Mouse (Mus musculus) heart, postnatal 0 days (tissue): ENCODE results near the gene Nemp2. TPM values are rescaled to one million over a fixed set of nuclear protein-coding genes. Genes with fewer than 3 reads are reported as not detected.

Experiments
- ATAC-seq: fragments of 200-750 bp; cut with Nextera tagmentation; 2 replicates; pipeline ENCODE4 v1.8.0; 2017; ENCODE audit warnings: low read depth, moderate number of reproducible peaks, moderate library complexity; ENCODE audit not compliant: insufficient read depth
- DNase-seq: peaks from one replicate; pipeline ENCODE4 v3.0.0-alpha.2; 2016; ENCODE audit warnings: low spot score
- H3K27ac ChIP-seq: fragments of 300-500 bp; sonication (generic); 2 replicates; pipeline ENCODE4 v1.5.1; 2014; ENCODE audit warnings: low read depth, mild to moderate bottlenecking
- H3K27me3 ChIP-seq: fragments of 300-500 bp; sonication (generic); 2 replicates; pipeline ENCODE4 v1.6.1; 2014; ENCODE audit warnings: low read length, mixed read lengths; ENCODE audit not compliant: control insufficient read depth, insufficient read depth
- H3K36me3 ChIP-seq: fragments of 300-500 bp; sonication (generic); replicated peaks from 2 replicates; pipeline ENCODE4 v1.6.1; 2014; ENCODE audit warnings: low read length, mixed read lengths; ENCODE audit not compliant: control insufficient read depth, insufficient read depth
- H3K4me1 ChIP-seq: fragments of 300-500 bp; sonication (generic); 2 replicates; pipeline ENCODE4 v1.6.1; 2014; ENCODE audit warnings: antibody characterized with exemption; ENCODE audit not compliant: control insufficient read depth, insufficient read depth
- H3K4me2 ChIP-seq: fragments of 300-500 bp; sonication (generic); 2 replicates; pipeline ENCODE4 v1.6.1; 2014; ENCODE audit warnings: low read depth, mild to moderate bottlenecking, low read length, moderate library complexity
- H3K4me3 ChIP-seq: fragments of 300-500 bp; sonication (generic); 2 replicates; pipeline ENCODE4 v1.5.1; 2014; ENCODE audit warnings: low read depth, low read length
- H3K9ac ChIP-seq: fragments of 300-500 bp; sonication (generic); replicated peaks from 2 replicates; pipeline ENCODE4 v1.6.1; 2014; ENCODE audit warnings: low read depth, low read length, mixed read lengths
- H3K9me3 ChIP-seq: fragments of 300-500 bp; sonication (generic); replicated peaks from 2 replicates; pipeline ENCODE4 v1.6.1; 2016; ENCODE audit warnings: low read length; ENCODE audit not compliant: control insufficient read depth
- CTCF ChIP-seq: IDR thresholded peaks from 2 replicates; pipeline ENCODE4 v1.5.1; 2016; ENCODE audit warnings: antibody characterized with exemption, control low read depth, low read depth
- EP300 ChIP-seq: IDR thresholded peaks from 2 replicates; pipeline ENCODE4 v1.6.1; 2016; ENCODE audit warnings: antibody characterized with exemption, low read depth
- WGBS: fragments of 180-500 bp; shearing (Covaris S2); extraction: QIAGEN DNeasy Blood & Tissue Kit; methylation state at CpG from one replicate; pipeline ENCODE4 v1.1.7; 2014; 5-methylcytosine and 5-hydroxymethylcytosine counted together
- polyA plus RNA-seq: library from polyadenylated mRNA; unstranded; fragments of >200 nt; fragmentation: Nextera tagmentation; extraction: Ambion mirVana; gene quantifications from 2 replicates; pipeline ENCODE4 v1.2.1, GENCODE M21; 2015
- total RNA-seq: library from RNA; depleted of rRNA; stranded (reverse); fragments of >200 nt; gene quantifications from 2 replicates; pipeline ENCODE4 v1.2.3, GENCODE M21; 2014; ENCODE audit warnings: low replicate concordance

Nemp2 gene
- total and polyA plus RNA-seq, 2 experiments from 2014 or later = 2.1 to 3.6 TPM

GRCm38 (mm10) chr1:52668743-52669323 is 38.3 kb downstream of the Nemp2 start:
- ATAC-seq (no peak), DNase-seq (no peak)
- Histone ChIP-seq H3K27ac (no peak overlapping the region), H3K4me3 (no peak overlapping the region), H3K9me3 (no peaks in the 10 kb centered on the region), H3K9ac (no peak overlapping the region), H3K27me3 (no peaks in the 10 kb centered on the region), H3K4me2 (no peak overlapping the region), H3K36me3 (no peaks in the 10 kb centered on the region), H3K4me1 (no peaks in the 10 kb centered on the region)
- TF ChIP-seq EP300 (no peak), CTCF (no peak)
- 35% methylated on average over 7 of the region's 7 CpGs for WGBS

GRCm38 (mm10) chr1:52669931-52670330 is 39.4 kb downstream of the Nemp2 start:
- no peaks in the 10 kb centered on the region for H3K9me3 ChIP-seq
- H3K36me3 ChIP-seq = no peaks in the 10 kb centered on the region
- H3K27ac ChIP-seq = no peak overlapping the region
- ATAC-seq (no peak), DNase-seq (no peak)
- WGBS = 97% methylated on average over 1 of the region's 1 CpGs
- H3K4me3 ChIP-seq = no peak overlapping the region
- H3K27me3 ChIP-seq = no peaks in the 10 kb centered on the region
- TF ChIP-seq EP300 (no peak), CTCF (no peak)
- no peak overlapping the region for H3K9ac ChIP-seq
- no peaks in the 10 kb centered on the region for H3K4me1 ChIP-seq
- no peak overlapping the region for H3K4me2 ChIP-seq

- H3K36me3 ChIP-seq = no peaks in the 10 kb centered on the region
- WGBS = 51% methylated on average over 7 of the region's 7 CpGs
- H3K9ac ChIP-seq = no peak overlapping the region
- DNase-seq (no peak), ATAC-seq (peak; percentile 52; the same call in 1 of the 2 replicates)
- H3K4me3 ChIP-seq = no peak overlapping the region
- no peaks in the 10 kb centered on the region for H3K9me3 ChIP-seq
- TF ChIP-seq EP300 = no peak
- TF ChIP-seq CTCF = no peak
- no peaks in the 10 kb centered on the region for H3K27me3 ChIP-seq
- no peak overlapping the region for H3K4me2 ChIP-seq
- peak overlapping the region; percentile 69 for H3K27ac ChIP-seq
- peaks cover 12% of the 10 kb centered on the region for H3K4me1 ChIP-seq
Measured at GRCm38 (mm10) chr1:52675561-52676551, 45.4 kb downstream of the Nemp2 start.

- Histone ChIP-seq H3K36me3 (no peaks in the 10 kb centered on the region), H3K27me3 (no peaks in the 10 kb centered on the region), H3K9ac (no peak overlapping the region), H3K27ac (peak overlapping the region; percentile 69), H3K9me3 (no peaks in the 10 kb centered on the region), H3K4me1 (peaks cover 16% of the 10 kb centered on the region), H3K4me2 (no peak overlapping the region), H3K4me3 (no peak overlapping the region)
- DNase-seq (peak; percentile 69), ATAC-seq (peak; percentile 70)
- WGBS = 6% methylated on average over 3 of the region's 3 CpGs
- TF ChIP-seq CTCF (no peak), EP300 (peak; percentile 84; the same call in 1 of the 2 replicates)
Measured at GRCm38 (mm10) chr1:52676621-52677020, 46.1 kb downstream of the Nemp2 start.

- no peaks in the 10 kb centered on the region for H3K36me3 ChIP-seq
- TF ChIP-seq CTCF (no peak), EP300 (no peak)
- no peak overlapping the region for H3K27ac ChIP-seq
- DNase-seq (no peak), ATAC-seq (no peak)
- no peaks in the 10 kb centered on the region for H3K9me3 ChIP-seq
- H3K4me3 ChIP-seq = no peak overlapping the region
- 71% methylated on average over 4 of the region's 4 CpGs for WGBS
- no peaks in the 10 kb centered on the region for H3K27me3 ChIP-seq
- peaks cover 9% of the 10 kb centered on the region; the same call in 1 of the 2 replicates for H3K4me1 ChIP-seq
- H3K4me2 ChIP-seq = no peak overlapping the region
- no peak overlapping the region for H3K9ac ChIP-seq
Measured at GRCm38 (mm10) chr1:52683550-52683949, 53.0 kb downstream of the Nemp2 start.
